Mouse (Mus musculus) bone marrow, adult 2 months (tissue): Measurements from ENCODE around the gene Samd10.

Experiments
- CTCF ChIP-seq: fragments of 200-500 bp; IDR thresholded peaks from 2 replicates; pipeline ENCODE4 v1.5.1; 2011; ENCODE audit warnings: low read length, control low read depth; ENCODE audit not compliant: control insufficient read depth, insufficient read depth
- POLR2A ChIP-seq: fragments of 200-500 bp; IDR thresholded peaks from 2 replicates; pipeline ENCODE4 v1.6.1; 2011; ENCODE audit warnings: low read depth, mild to moderate bottlenecking, control low read depth, low read length, borderline replicate concordance; ENCODE audit not compliant: control insufficient read depth

- TF ChIP-seq CTCF (no peak), POLR2A (no peak)
Observed at GRCm38 (mm10) chr2:181588229-181588780, 10.7 kb downstream of the Samd10 start.
